Mouse (Mus musculus) urinary bladder, postnatal 4 days (tissue): ENCODE results near the gene Sars.

Experiments used
- DNase-seq, 2 experiments: peaks; one replicate each; pipeline ENCODE4 v3.0.0; 2021 to 2022; ENCODE audit warnings: low spot score in 2 of 2

Sars gene

GRCm38 (mm10) chr3:108444698-108445365, at the start of gene Sars:
Gene Sars, minus strand, starts transcription at chr3:108445209.
- DNase-seq = peak; percentile 86 to 91

GRCm38 (mm10) chr3:108489968-108490367, 45.0 kb upstream of the Sars start:
- DNase-seq = no peak

- DNase-seq = peak in 1 of 2 experiments; percentile 44
Observed at GRCm38 (mm10) chr3:108484749-108485148, 39.7 kb upstream of the Sars start.

GRCm38 (mm10) chr3:108478800-108479199, 33.8 kb upstream of the Sars start:
- DNase-seq = no peak

GRCm38 (mm10) chr3:108476761-108477619, 32.0 kb upstream of the Sars start:
- DNase-seq = peak in 1 of 2 experiments; percentile 26

GRCm38 (mm10) chr3:108475496-108475895, 30.5 kb upstream of the Sars start:
- no peak for DNase-seq

- DNase-seq = no peak
Observed at GRCm38 (mm10) chr3:108474969-108475368, 30.0 kb upstream of the Sars start.

GRCm38 (mm10) chr3:108467760-108468159, 22.8 kb upstream of the Sars start:
- DNase-seq = no peak

- no peak for DNase-seq
Observed at GRCm38 (mm10) chr3:108466425-108466824, 21.4 kb upstream of the Sars start.

GRCm38 (mm10) chr3:108458866-108459265, 13.9 kb upstream of the Sars start:
- peak in 1 of 2 experiments; percentile 25 for DNase-seq

- DNase-seq = no peak
Observed at GRCm38 (mm10) chr3:108458380-108458779, 13.4 kb upstream of the Sars start.

- DNase-seq = no peak
Observed at GRCm38 (mm10) chr3:108454172-108454571, 9.2 kb upstream of the Sars start.

- no peak for DNase-seq
Observed at GRCm38 (mm10) chr3:108451969-108452368, 7.0 kb upstream of the Sars start.

GRCm38 (mm10) chr3:108445366-108445705, 327 bp upstream of the Sars start:
- DNase-seq = no peak

GRCm38 (mm10) chr3:108444029-108444428, 980 bp downstream of the Sars start:
- DNase-seq = no peak

- no peak for DNase-seq
Observed at GRCm38 (mm10) chr3:108436380-108436714, 8.7 kb downstream of the Sars start.

- no peak for DNase-seq
Observed at GRCm38 (mm10) chr3:108435701-108436379, 9.2 kb downstream of the Sars start.

- no peak for DNase-seq
Observed at GRCm38 (mm10) chr3:108433881-108434495, 11.0 kb downstream of the Sars start.

- no peak for DNase-seq
Observed at GRCm38 (mm10) chr3:108433188-108433880, 11.7 kb downstream of the Sars start.

- no peak for DNase-seq
Observed at GRCm38 (mm10) chr3:108432542-108433187, 12.3 kb downstream of the Sars start.

- DNase-seq = no peak
Observed at GRCm38 (mm10) chr3:108425624-108426018, 19.4 kb downstream of the Sars start.
